ENCODE assay signal across 28 mouse cellular contexts in the genomic region with DNA sequence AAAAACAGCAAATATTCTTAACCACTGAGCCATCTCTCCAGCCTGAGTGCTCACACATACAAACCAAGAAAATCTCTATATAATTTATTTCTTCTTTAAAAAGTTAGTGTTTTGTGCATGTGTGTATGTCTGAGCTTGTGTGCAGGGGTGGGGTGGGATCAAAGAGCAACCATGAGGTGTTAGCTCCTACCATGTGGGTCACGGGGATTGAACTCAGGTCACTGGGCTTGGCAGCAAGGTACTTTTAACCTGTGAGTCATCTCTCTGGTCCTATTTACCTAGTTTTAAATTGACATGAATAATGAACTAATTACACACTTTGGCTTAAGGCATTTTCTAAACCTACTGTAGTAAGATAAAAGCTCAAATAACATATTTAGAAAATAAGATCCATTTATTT.
"Had no signal": no experiment of that assay in that cellular context is flagged by ENCODE, and none has a peak within 500 bp of the region (broad histone marks: within the 10 kb centered on the region; RNA-seq: fewer than 3 reads in every experiment).

No protein-coding gene starts in this region.

- H3K9ac ChIP-seq: embryonic facial prominence, embryonic 12.5 days; embryonic facial prominence, embryonic 13.5 days; embryonic facial prominence, embryonic 15.5 days; forebrain, embryonic 12.5 days; forebrain, embryonic 13.5 days; forebrain, embryonic 15.5 days; forebrain, postnatal 0 days had no signal

- ATAC-seq: forebrain, embryonic 13.5 days; forebrain, embryonic 14.5 days; forebrain, embryonic 15.5 days; forebrain, embryonic 16.5 days; forebrain, postnatal 0 days had no signal

- DNase-seq: cerebellum, adult 18-20 months; cerebellum, adult 2 months; cerebellum, adult 8-10 months; cerebellum, adult 9-10 months; cerebellum, adult 9-11 months; cerebellum, postnatal 10 days; cerebellum, postnatal 14 days; cerebellum, postnatal 25 days; cerebellum, postnatal 36 days; embryo, embryonic 11 days; forebrain, postnatal 0 days; gastrocnemius, adult 2 months; gastrocnemius, postnatal 10 days; gastrocnemius, postnatal 14 days; gastrocnemius, postnatal 25 days; gastrocnemius, postnatal 36 days; heart, adult 11 months had no signal

- H3K9me3 ChIP-seq: embryonic facial prominence, embryonic 10.5 days; embryonic facial prominence, embryonic 12.5 days; embryonic facial prominence, embryonic 13.5 days; embryonic facial prominence, embryonic 15.5 days; forebrain, embryonic 10.5 days; forebrain, embryonic 12.5 days; forebrain, embryonic 13.5 days; forebrain, embryonic 15.5 days had no signal

- H3K4me3 ChIP-seq: embryonic facial prominence, embryonic 10.5 days; embryonic facial prominence, embryonic 12.5 days; embryonic facial prominence, embryonic 13.5 days; embryonic facial prominence, embryonic 15.5 days; erythroblast, embryonic 14.5 days; forebrain, embryonic 10.5 days; forebrain, embryonic 12.5 days; forebrain, embryonic 13.5 days; forebrain, embryonic 15.5 days; gastrocnemius, adult 2 months had no signal

- H3K4me2 ChIP-seq: embryonic facial prominence, embryonic 12.5 days; embryonic facial prominence, embryonic 13.5 days; embryonic facial prominence, embryonic 15.5 days; forebrain, embryonic 12.5 days; forebrain, embryonic 13.5 days; forebrain, embryonic 15.5 days had no signal

- H3K4me1 ChIP-seq: embryonic facial prominence, embryonic 10.5 days; embryonic facial prominence, embryonic 12.5 days; embryonic facial prominence, embryonic 13.5 days; embryonic facial prominence, embryonic 15.5 days; forebrain, embryonic 10.5 days; forebrain, embryonic 12.5 days; forebrain, embryonic 13.5 days; forebrain, embryonic 15.5 days had no signal

- H3K27me3 ChIP-seq: embryonic facial prominence, embryonic 12.5 days; embryonic facial prominence, embryonic 13.5 days; embryonic facial prominence, embryonic 15.5 days; forebrain, embryonic 12.5 days; forebrain, embryonic 13.5 days; forebrain, embryonic 15.5 days had no signal

- H3K27ac ChIP-seq: embryonic facial prominence, embryonic 10.5 days; embryonic facial prominence, embryonic 12.5 days; embryonic facial prominence, embryonic 13.5 days; embryonic facial prominence, embryonic 15.5 days; forebrain, embryonic 10.5 days; forebrain, embryonic 12.5 days; forebrain, embryonic 13.5 days; forebrain, embryonic 15.5 days; gastrocnemius, adult 2 months had no signal

- H3K36me3 ChIP-seq: embryonic facial prominence, embryonic 15.5 days; forebrain, embryonic 15.5 days had no signal
